22 mouse cellular contexts compared by ENCODE assay signal in genomic region chr4:137731891-137732290, GRCm38 (mm10).
DNase-seq lines count a peak whose midpoint lies in the region; ATAC-seq lines count a peak whose summit lies in the region.
"Had no signal": no experiment of that assay in that cellular context is flagged by ENCODE, and none has a peak within 500 bp of the region (broad histone marks: within the 10 kb centered on the region; RNA-seq: fewer than 3 reads in every experiment).

No protein-coding gene starts in this region.

- DNase-seq in cerebellum, adult 11 months, result peak; percentile 60
- DNase-seq in cerebellum, postnatal 4 days (ENCODE audit: low spot score in 2 of 2), result no peak
- no peak for DNase-seq in hindbrain, embryonic 14.5 days (ENCODE audit: low spot score)
- peak; percentile 43 to 48 for DNase-seq in cerebellum, postnatal 10 days
- no peak for DNase-seq in adrenal gland, adult 8-10 months
- DNase-seq in thymus, adult 18-20 months, result no peak
- DNase-seq: adrenal gland, postnatal 25 days; gastrocnemius, postnatal 10 days; heart, adult 18-20 months; kidney, adult 9 months; kidney, postnatal 14 days; left cerebral cortex, postnatal 4 days; liver; lung, postnatal 4 days; right cerebral cortex, adult 18-20 months; right cerebral cortex, postnatal 4 days; thymus, postnatal 25 days had no signal

- no peak overlapping the region for H3K27ac ChIP-seq in hindbrain, embryonic 13.5 days
- H3K27ac ChIP-seq in hindbrain, embryonic 14.5 days, result no peak overlapping the region
- H3K27ac ChIP-seq: embryonic facial prominence, embryonic 15.5 days; midbrain, embryonic 15.5 days; neural tube, embryonic 13.5 days had no signal

- WGBS in hindbrain, embryonic 13.5 days, result 79% methylated on average over 10 of the region's 10 CpGs
- 72% methylated on average over 10 of the region's 10 CpGs for WGBS in hindbrain, embryonic 14.5 days

- peaks cover 20% of the 10 kb centered on the region for H3K27me3 ChIP-seq in hindbrain, embryonic 13.5 days
- H3K27me3 ChIP-seq in hindbrain, embryonic 14.5 days (ENCODE audit: control insufficient read depth, insufficient read depth, low read length), result no peaks in the 10 kb centered on the region

- 0 out of 2 replicates have a peak overlapping the region, but pooled peaks have one; percentile 9 for H3K9ac ChIP-seq in hindbrain, embryonic 13.5 days
- no peak overlapping the region for H3K9ac ChIP-seq in hindbrain, embryonic 14.5 days
- H3K9ac ChIP-seq: embryonic facial prominence, embryonic 15.5 days; midbrain, embryonic 15.5 days; neural tube, embryonic 13.5 days had no signal

- no peak for ATAC-seq in hindbrain, embryonic 13.5 days (ENCODE audit: low FRiP score)
- ATAC-seq in hindbrain, embryonic 14.5 days (ENCODE audit: low FRiP score), result no peak
- ATAC-seq: forebrain, embryonic 16.5 days; midbrain, embryonic 15.5 days had no signal

- no peak overlapping the region for H3K4me3 ChIP-seq in hindbrain, embryonic 13.5 days
- H3K4me3 ChIP-seq in hindbrain, embryonic 14.5 days (replicated peaks; ENCODE audit: low read length), result no peak overlapping the region
- H3K4me3 ChIP-seq: embryonic facial prominence, embryonic 15.5 days; midbrain, embryonic 15.5 days; neural tube, embryonic 13.5 days had no signal

- no peaks in the 10 kb centered on the region for H3K36me3 ChIP-seq in hindbrain, embryonic 13.5 days
- H3K36me3 ChIP-seq in hindbrain, embryonic 14.5 days (replicated peaks; ENCODE audit: control insufficient read depth, insufficient read depth), result no peaks in the 10 kb centered on the region
- H3K36me3 ChIP-seq: embryonic facial prominence, embryonic 15.5 days; midbrain, embryonic 15.5 days; neural tube, embryonic 13.5 days had no signal

- H3K9me3 ChIP-seq in hindbrain, embryonic 13.5 days, result no peaks in the 10 kb centered on the region
- no peaks in the 10 kb centered on the region for H3K9me3 ChIP-seq in hindbrain, embryonic 14.5 days (ENCODE audit: control insufficient read depth, low read length)
- H3K9me3 ChIP-seq: embryonic facial prominence, embryonic 15.5 days; midbrain, embryonic 15.5 days; neural tube, embryonic 13.5 days had no signal

- no peak overlapping the region for H3K4me2 ChIP-seq in hindbrain, embryonic 13.5 days
- no peak overlapping the region for H3K4me2 ChIP-seq in hindbrain, embryonic 14.5 days (replicated peaks)
- H3K4me2 ChIP-seq: embryonic facial prominence, embryonic 15.5 days; midbrain, embryonic 15.5 days; neural tube, embryonic 13.5 days had no signal

- H3K4me1 ChIP-seq in hindbrain, embryonic 13.5 days (replicated peaks), result peaks cover 41% of the 10 kb centered on the region
- peaks cover 30% of the 10 kb centered on the region for H3K4me1 ChIP-seq in hindbrain, embryonic 14.5 days (replicated peaks; ENCODE audit: control insufficient read depth, insufficient read depth, low read length)

Comparison
In these comparisons a context has a peak if more than half of its experiments do, and no peak if none do; other contexts are left out.
1. DNase-seq: peak in cerebellum, adult 11 months (single experiment) and cerebellum, postnatal 10 days (2 of 2); none in cerebellum, postnatal 4 days (0 of 2), hindbrain, embryonic 14.5 days (single experiment), adrenal gland, adult 8-10 months (single experiment) and thymus, adult 18-20 months (0 of 2).